Mouse (Mus musculus): ENCODE data around the gene 1700067K01Rik. TPM values are rescaled to one million over a fixed set of nuclear protein-coding genes. Genes with fewer than 3 reads are reported as not detected.

Gene 1700067K01Rik
- total and polyA plus RNA-seq, 3 experiments, result 0.16 to 0.26 TPM; not detected in 1

GRCm38 (mm10) chr8:84010625-84011611 lies 9.6 kb downstream of the 1700067K01Rik start:
- TF ChIP-seq CTCF (IDR thresholded peaks at IDR 0.05) (no peak; the same call in 1 of the 2 replicates), POLR2A (IDR thresholded peaks at IDR 0.05; ENCODE audit: insufficient read depth, low read depth, low read length) (no peak), EP300 (IDR thresholded peaks at IDR 0.05; ENCODE audit: insufficient read depth, low read depth, low read length) (no peak)
- H3K36me3 ChIP-seq (ENCODE audit: control insufficient read depth, insufficient read depth, low read length), result no peaks in the 10 kb centered on the region
- peaks cover 2% of the 10 kb centered on the region for H3K4me1 ChIP-seq (ENCODE audit: control insufficient read depth, insufficient read depth, low read length)
- H3K4me3 ChIP-seq, result peak overlapping the region; percentile 58
- H3K27me3 ChIP-seq (ENCODE audit: control insufficient read depth, insufficient read depth, low read length), result peaks cover 2% of the 10 kb centered on the region; the same call in 1 of the 2 replicates
- no peaks in the 10 kb centered on the region for H3K79me2 ChIP-seq (replicated peaks; ENCODE audit: control insufficient read depth, insufficient read depth, low read length)
- no peak overlapping the region; the same call in 1 of the 2 replicates for H3K27ac ChIP-seq
- peak overlapping the region; percentile 79 for H3K9ac ChIP-seq (ENCODE audit: low read depth, low read length)
- WGBS, result 3% methylated on average over 83 of the region's 83 CpGs
- intact Hi-C loops (cut with DNase I), result loop anchor here (1.0 to 2.0 kb wide), 3 partner anchors 14 to 346 kb away; partner anchors contain the start of gene Rfx1
- peak; percentile 87 to 92 for DNase-seq

- peaks cover 2% of the 10 kb centered on the region; the same call in 1 of the 2 replicates for H3K27me3 ChIP-seq (ENCODE audit: control insufficient read depth, insufficient read depth, low read length)
- TF ChIP-seq POLR2A (IDR thresholded peaks at IDR 0.05; ENCODE audit: insufficient read depth, low read depth, low read length), result no peak
- 0 out of 2 replicates have a peak, but pooled peaks have one; percentile 18 for TF ChIP-seq CTCF (IDR thresholded peaks at IDR 0.05)
- TF ChIP-seq EP300 (IDR thresholded peaks at IDR 0.05; ENCODE audit: insufficient read depth, low read depth, low read length), result no peak
- intact Hi-C loops (cut with DNase I), result loop anchor here (2.0 kb wide), 2 partner anchors 13 to 55 kb away; partner anchors contain the start of gene Rfx1
- DNase-seq, result peak in 1 of 2 experiments; percentile 24
- no peak within 1 kb of the TSS; the same call in 1 of the 2 replicates for H3K27ac ChIP-seq
- peaks cover 2% of the 10 kb centered on the region for H3K4me1 ChIP-seq (ENCODE audit: control insufficient read depth, insufficient read depth, low read length)
- 2% methylated on average over 45 of the region's 45 CpGs for WGBS
- peak within 1 kb of the TSS; percentile 58 for H3K4me3 ChIP-seq
- H3K79me2 ChIP-seq (replicated peaks; ENCODE audit: control insufficient read depth, insufficient read depth, low read length), result no peaks in the 10 kb centered on the region
- H3K9ac ChIP-seq (ENCODE audit: low read depth, low read length), result peak within 1 kb of the TSS; percentile 79
- H3K36me3 ChIP-seq (ENCODE audit: control insufficient read depth, insufficient read depth, low read length), result no peaks in the 10 kb centered on the region
Measured at GRCm38 (mm10) chr8:84011705-84012498, 10.6 kb downstream of the 1700067K01Rik start, which contains the start of gene 2210011C24Rik. Gene 2210011C24Rik, minus strand, starts transcription at chr8:84012171.

DNA sequence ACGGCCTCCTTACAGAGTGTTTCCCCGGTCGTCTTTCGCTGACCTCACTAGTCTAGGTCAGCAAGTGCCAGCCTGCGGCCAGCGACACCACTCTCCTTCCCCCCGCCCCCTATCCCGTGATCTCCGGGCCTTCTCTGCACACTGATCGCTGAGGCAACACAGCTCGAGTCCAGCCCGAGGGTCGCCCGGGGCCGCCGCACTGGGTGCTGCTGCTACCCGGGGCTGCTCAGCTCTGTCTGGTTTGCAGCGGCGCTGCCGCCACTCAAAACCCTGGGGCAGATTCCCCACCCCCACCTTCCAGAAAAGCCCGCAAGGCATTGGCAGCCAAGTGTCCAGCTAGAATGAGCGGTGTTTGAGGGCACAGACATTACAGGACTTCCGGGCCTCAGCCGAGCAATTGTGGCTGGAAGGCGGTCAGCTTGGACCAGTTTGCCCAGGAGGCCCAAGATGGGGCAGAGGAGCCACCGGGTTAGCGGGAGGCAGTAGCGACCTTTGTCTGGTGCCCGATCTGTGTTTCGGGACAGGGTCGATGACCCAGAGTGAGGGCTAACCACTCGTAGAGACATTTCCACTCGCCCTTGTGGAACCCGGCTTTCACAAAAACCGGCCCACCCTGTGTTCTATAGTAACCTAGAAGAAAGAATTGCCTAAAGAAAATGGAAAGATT lies 11.3 kb downstream of the 1700067K01Rik start:
- no peak overlapping the region for H3K27ac ChIP-seq
- H3K27me3 ChIP-seq (ENCODE audit: control insufficient read depth, insufficient read depth, low read length), result peaks cover 2% of the 10 kb centered on the region; the same call in 1 of the 2 replicates
- WGBS, result 33% methylated on average over 35 of the region's 35 CpGs
- peak overlapping the region; percentile 35; the same call in 1 of the 2 replicates for H3K9ac ChIP-seq (ENCODE audit: low read depth, low read length)
- no peak for TF ChIP-seq EP300 (IDR thresholded peaks at IDR 0.05; ENCODE audit: insufficient read depth, low read depth, low read length)
- no peak for TF ChIP-seq CTCF (IDR thresholded peaks at IDR 0.05)
- no peak for TF ChIP-seq POLR2A (IDR thresholded peaks at IDR 0.05; ENCODE audit: insufficient read depth, low read depth, low read length)
- DNase-seq, result peak in 1 of 2 experiments; percentile 41
- intact Hi-C loops (cut with DNase I), result no loop called here
- no peak overlapping the region for H3K4me3 ChIP-seq
- H3K4me1 ChIP-seq (ENCODE audit: control insufficient read depth, insufficient read depth, low read length), result peaks cover 2% of the 10 kb centered on the region
- H3K79me2 ChIP-seq (replicated peaks; ENCODE audit: control insufficient read depth, insufficient read depth, low read length), result no peaks in the 10 kb centered on the region
- H3K36me3 ChIP-seq (ENCODE audit: control insufficient read depth, insufficient read depth, low read length), result no peaks in the 10 kb centered on the region

GRCm38 (mm10) chr8:84015833-84016232 lies 14.5 kb downstream of the 1700067K01Rik start:
- DNase-seq, result no peak
- H3K4me3 ChIP-seq, result no peak overlapping the region
- no peaks in the 10 kb centered on the region; the same call in 1 of the 2 replicates for H3K4me1 ChIP-seq (ENCODE audit: control insufficient read depth, insufficient read depth, low read length)
- no peak overlapping the region for H3K9ac ChIP-seq (ENCODE audit: low read depth, low read length)
- 93% methylated on average over 5 of the region's 5 CpGs for WGBS
- H3K79me2 ChIP-seq (replicated peaks; ENCODE audit: control insufficient read depth, insufficient read depth, low read length), result no peaks in the 10 kb centered on the region
- H3K36me3 ChIP-seq (ENCODE audit: control insufficient read depth, insufficient read depth, low read length), result no peaks in the 10 kb centered on the region
- no peaks in the 10 kb centered on the region for H3K27me3 ChIP-seq (ENCODE audit: control insufficient read depth, insufficient read depth, low read length)
- TF ChIP-seq EP300 (IDR thresholded peaks at IDR 0.05; ENCODE audit: insufficient read depth, low read depth, low read length) (no peak), CTCF (IDR thresholded peaks at IDR 0.05) (no peak), POLR2A (IDR thresholded peaks at IDR 0.05; ENCODE audit: insufficient read depth, low read depth, low read length) (no peak)
- intact Hi-C loops (cut with DNase I), result no loop called here
- H3K27ac ChIP-seq, result no peak overlapping the region

DNA sequence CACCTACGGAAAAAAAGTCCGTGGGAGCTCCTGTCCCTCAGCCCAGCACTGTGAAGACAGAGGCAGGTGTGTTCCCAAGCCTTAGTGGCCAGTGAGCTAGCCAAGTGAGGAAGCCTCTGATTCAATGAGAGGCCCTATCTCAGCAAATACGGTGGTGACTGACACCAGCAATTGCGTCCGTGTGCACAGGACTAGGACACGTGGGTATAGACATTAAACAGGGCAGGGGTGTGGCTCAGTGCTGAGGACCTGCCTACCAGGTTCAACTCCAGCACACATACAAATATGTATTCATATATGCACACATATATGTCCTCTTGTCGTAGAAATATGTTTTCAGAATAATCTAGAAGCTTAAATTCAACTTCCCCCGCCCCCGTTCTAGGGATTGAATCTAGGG lies 18.4 kb downstream of the 1700067K01Rik start:
- intact Hi-C loops (cut with DNase I), result no loop called here
- TF ChIP-seq POLR2A (IDR thresholded peaks at IDR 0.05; ENCODE audit: insufficient read depth, low read depth, low read length), result no peak
- no peak for TF ChIP-seq CTCF (IDR thresholded peaks at IDR 0.05)
- TF ChIP-seq EP300 (IDR thresholded peaks at IDR 0.05; ENCODE audit: insufficient read depth, low read depth, low read length), result no peak
- Histone ChIP-seq H3K36me3 (ENCODE audit: control insufficient read depth, insufficient read depth, low read length) (peaks cover 4% of the 10 kb centered on the region; the same call in 1 of the 2 replicates), H3K4me3 (no peak overlapping the region), H3K27ac (no peak overlapping the region), H3K9ac (ENCODE audit: low read depth, low read length) (no peak overlapping the region), H3K27me3 (ENCODE audit: control insufficient read depth, insufficient read depth, low read length) (no peaks in the 10 kb centered on the region; the same call in 1 of the 2 replicates), H3K79me2 (replicated peaks; ENCODE audit: control insufficient read depth, insufficient read depth, low read length) (no peaks in the 10 kb centered on the region), H3K4me1 (ENCODE audit: control insufficient read depth, insufficient read depth, low read length) (peaks cover 9% of the 10 kb centered on the region)
- DNase-seq, result no peak
- WGBS, result 88% methylated on average over 9 of the region's 9 CpGs
